Mouse (Mus musculus) Patski (cell line): ENCODE measurements around the gene Map2k1. TPM values are rescaled to one million over a fixed set of nuclear protein-coding genes. Genes with fewer than 3 reads are reported as not detected.
"Not testable (repeated sequence)": the region's sequence is repeated elsewhere in the genome, so short reads cannot be mapped to it uniquely, and the experiment has no call there.

ENCODE experiments used
- ATAC-seq: fragments of 100-300 bp; one replicate; pipeline ENCODE4 v1.8.0; 2021
- CTCF ChIA-PET: fragments of 350-600 bp; sonication (Branson Sonifier 250); formaldehyde crosslinking; loops from one replicate; lab custom pipeline; 2022; ENCODE audit warnings: inconsistent platforms; lab: Charles Lee
- POLR2A ChIA-PET: fragments of 350-600 bp; sonication (Branson Sonifier 250); formaldehyde crosslinking; loops from one replicate; lab custom pipeline; 2022; ENCODE audit warnings: antibody characterized with exemption, inconsistent platforms; lab: Charles Lee
- DNase-seq: peaks from one replicate; pipeline ENCODE4 v3.0.0-alpha.2; 2011; ENCODE audit warnings: low read depth, low spot score
- H3K27me3 ChIP-seq: fragments of 371-371 bp; one replicate; pipeline ENCODE4 v1.5.1; 2021
- CTCF ChIP-seq: fragments of 100-300 bp; IDR thresholded peaks from one replicate; pipeline ENCODE4 v1.5.1; 2021
- in situ Hi-C: fragments of 300-500 bp; cut with MboI; formaldehyde crosslinking; loops from 3 replicates; pipeline ENCODE4 v1.11.1; 2018; ENCODE audit warnings: low pct_unique_long_range_greater_than_20kb, mixed read lengths
- polyA plus RNA-seq: library from polyadenylated mRNA; unstranded; gene quantifications from one replicate; pipeline ENCODE4 v1.2.3, GENCODE M21; 2021

The Map2k1 gene
- polyA plus RNA-seq, 1 experiment from 2014 or later, result 115 TPM

DNA sequence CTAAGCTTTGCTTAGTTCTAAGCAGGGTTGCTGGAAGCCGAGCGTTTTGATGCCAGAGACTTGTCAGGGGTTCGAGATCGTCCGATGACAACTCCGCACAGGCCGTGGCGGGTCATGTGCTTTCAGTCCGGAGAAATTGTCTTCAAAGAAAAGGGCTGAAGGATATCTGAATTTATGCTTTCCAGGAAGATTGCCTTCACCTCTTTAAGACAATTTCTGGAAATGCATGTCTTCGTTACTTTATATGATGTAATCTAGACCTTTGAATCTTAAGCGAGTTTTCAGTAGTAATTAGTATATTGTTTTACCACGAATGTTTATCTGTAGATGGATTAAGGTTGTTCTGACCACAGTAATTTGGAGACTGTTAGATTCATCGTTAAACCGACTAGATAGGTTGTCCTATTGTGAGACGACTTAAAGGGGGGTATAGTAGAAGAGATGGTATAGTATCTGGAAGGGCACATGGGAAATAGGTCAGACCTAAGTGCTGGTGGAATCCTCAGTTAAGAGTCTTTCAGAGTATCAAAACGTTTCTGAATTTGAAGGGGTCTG, 79.7 kb downstream of the Map2k1 start:
- ATAC-seq (no peak), DNase-seq (no peak)
- POLR2A ChIA-PET, result interaction anchor here (0.9 kb wide), 1 partner anchor 82 kb away, joined by 3 read pairs; no protein-coding TSS in a partner anchor
- TF ChIP-seq CTCF, result peak; percentile 10
- CTCF ChIA-PET, result no interaction called here
- in situ Hi-C loops, result no loop called here
- H3K27me3 ChIP-seq, result no peaks in the 10 kb centered on the region

DNA sequence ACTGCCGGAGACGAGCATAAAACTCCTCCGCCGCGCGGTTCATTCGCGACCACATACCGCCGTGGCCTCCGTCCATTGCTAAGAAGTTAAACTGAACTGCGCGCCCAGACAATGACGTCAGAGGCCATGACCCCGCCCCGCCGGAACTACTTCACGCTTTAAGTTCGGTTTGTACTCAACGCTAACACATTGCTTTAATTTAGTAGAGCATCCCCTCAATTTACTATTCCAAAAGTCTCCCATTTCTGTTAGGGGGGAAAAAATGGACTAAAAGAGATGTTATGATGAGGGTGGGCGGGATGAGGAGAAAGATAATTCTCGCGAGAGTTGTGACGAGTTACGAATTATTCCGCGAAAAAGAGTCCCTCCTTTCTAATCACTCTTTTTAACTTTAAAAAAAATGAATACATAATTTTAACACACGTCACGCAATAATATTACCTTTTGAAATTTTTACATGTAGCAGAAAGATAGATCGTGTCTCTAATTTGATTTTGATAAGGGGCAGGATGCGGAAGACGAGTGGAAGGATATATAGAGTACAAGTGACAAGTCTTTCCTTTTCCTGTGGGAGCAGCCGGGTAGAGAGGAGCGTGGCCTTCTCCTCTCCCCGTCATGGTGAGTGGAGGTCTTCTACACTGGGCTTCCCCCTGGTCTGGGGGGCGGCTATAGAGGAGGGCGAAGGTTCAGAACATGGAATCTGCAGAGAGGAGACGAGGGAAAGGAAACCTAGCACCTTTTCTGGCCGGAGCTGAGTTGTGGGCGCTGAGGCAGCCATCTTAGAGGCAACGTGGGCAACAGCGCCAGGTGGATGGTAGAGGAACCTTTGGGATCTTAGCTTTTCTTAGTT, 80.4 kb downstream of the Map2k1 start, which contains the start of the genes Zwilch and Rpl4:
Gene Zwilch, minus strand, starts transcription at position 289 of the 850 bp plus-strand sequence.
Gene Rpl4, plus strand, starts transcription at position 560 of the 850 bp plus-strand sequence.
- peak; percentile 62 for ATAC-seq
- no peaks in the 10 kb centered on the region for H3K27me3 ChIP-seq
- TF ChIP-seq CTCF, result no peak
- CTCF ChIA-PET, result no interaction called here
- POLR2A ChIA-PET, result interaction anchor here (0.9 to 1.2 kb wide), 2 partner anchors 11 to 83 kb away, joined by 3 read pairs; no protein-coding TSS in a partner anchor
- in situ Hi-C loops, result no loop called here
- DNase-seq, result peak; percentile 76

DNA sequence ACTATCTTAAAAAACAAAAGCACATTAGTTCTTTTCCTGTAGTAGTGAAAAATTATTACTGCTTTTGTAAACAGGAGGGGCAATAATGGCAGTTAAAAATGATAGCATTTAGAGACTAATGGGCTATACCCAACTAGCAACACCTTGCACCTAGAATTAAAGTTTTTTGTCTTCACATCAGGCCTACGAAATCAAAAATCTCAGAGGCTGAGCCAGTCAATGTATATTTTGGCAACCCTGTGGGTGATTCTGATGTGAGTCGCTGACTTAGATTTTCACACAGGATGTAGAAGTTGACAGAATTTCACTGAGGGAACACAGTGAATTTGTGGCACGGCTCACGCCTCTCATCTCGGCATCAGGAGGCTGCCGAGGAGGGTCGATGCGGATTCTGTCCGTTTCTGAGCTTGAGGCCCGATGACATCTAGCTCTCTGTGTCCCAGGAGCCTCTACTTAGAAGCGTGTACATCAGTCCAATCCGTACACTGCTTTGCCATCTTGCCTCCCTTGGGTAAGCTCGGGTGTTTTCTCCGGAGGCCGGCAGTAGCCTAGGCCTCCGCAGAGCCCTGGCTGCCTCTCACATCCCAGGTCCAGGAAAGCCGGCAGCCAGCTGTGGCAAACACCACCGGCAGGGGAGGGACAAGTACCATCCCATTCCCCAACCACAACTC, 81.2 kb downstream of the Map2k1 start:
- no peaks in the 10 kb centered on the region for H3K27me3 ChIP-seq
- TF ChIP-seq CTCF, result no peak
- ChIA-PET CTCF (interaction anchor here (0.8 kb wide), 1 partner anchor 9 kb away, joined by 3 read pairs; no protein-coding TSS in a partner anchor), POLR2A (interaction anchor here (1.2 kb wide), 1 partner anchor 10 kb away, joined by 3 read pairs; no protein-coding TSS in a partner anchor)
- in situ Hi-C loops, result no loop called here
- DNase-seq, result no peak
- ATAC-seq, result no peak

DNA sequence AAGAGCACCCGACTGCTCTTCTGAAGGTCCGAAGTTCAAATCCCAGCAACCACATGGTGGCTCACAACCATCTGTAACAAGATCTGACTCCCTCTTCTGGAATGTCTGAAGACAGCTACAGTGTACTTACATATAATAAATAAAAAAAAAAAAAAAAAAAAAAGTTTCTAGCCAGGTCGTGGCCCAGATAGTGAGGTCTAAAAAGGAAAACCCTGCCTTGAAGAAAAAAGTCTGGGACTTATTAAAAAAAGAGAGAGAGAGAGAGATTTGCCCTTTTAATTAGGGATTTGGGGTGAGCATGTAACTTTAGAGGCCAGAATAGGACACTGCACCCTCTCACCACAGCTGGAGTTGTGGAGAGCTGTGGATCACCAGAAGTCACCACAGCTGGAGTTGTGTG, 83.5 kb downstream of the Map2k1 start:
- in situ Hi-C loops, DNase-seq, H3K27me3 ChIP-seq, ATAC-seq, CTCF ChIA-PET: not testable (repeated sequence)
- POLR2A ChIA-PET, result interaction anchor here (0.5 kb wide), 1 partner anchor 9 kb away, joined by 3 read pairs; no protein-coding TSS in a partner anchor

DNA sequence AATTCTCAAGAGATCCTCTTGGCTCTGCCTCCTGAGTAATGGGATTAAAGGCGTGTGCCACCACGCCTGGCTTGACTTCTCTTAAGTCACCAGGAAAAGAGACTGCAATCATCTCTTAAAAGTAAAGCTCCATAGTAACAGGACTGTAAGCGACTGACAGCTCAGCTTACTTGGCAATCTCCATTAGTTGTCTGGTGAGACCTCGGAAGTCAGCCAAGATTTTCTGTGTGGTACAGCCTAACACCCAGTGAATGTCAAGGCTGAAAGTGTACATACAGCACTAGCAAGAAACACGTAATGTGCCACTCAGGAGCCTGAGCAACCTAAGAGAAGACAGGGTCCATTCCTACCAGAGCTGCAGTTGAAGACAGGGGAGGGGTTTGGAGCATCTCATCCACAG, 93.0 kb downstream of the Map2k1 start:
- DNase-seq, result no peak
- in situ Hi-C loops, result no loop called here
- H3K27me3 ChIP-seq, result no peaks in the 10 kb centered on the region
- CTCF ChIA-PET, result interaction anchor here (0.7 to 2.6 kb wide), 4 partner anchors 22 to 230 kb away, joined by 3 to 10 read pairs (median 4); no protein-coding TSS in a partner anchor
- POLR2A ChIA-PET, result interaction anchor here (0.7 kb wide), 1 partner anchor 107 kb away, joined by 4 read pairs; no protein-coding TSS in a partner anchor
- no peak for TF ChIP-seq CTCF
- no peak for ATAC-seq

DNA sequence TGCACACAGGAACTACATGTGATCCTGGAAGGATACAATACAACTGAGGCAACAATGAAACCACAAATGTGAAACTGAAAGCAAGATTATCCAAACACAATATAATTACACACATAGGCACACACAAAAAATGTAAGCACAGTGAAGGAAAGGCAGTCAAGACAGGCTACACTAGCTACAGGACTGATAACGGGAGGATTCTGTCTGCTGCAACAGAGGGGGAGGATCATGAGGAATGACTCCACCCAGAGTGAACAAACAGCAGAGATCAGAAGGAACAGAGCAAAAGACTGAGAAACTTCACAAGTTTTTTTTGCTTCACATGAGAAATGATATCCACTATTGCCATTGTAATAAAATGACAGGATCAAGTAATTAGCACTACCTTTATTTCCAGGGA, 96.8 kb downstream of the Map2k1 start:
- in situ Hi-C loops, result no loop called here
- ChIA-PET POLR2A (no interaction called here), CTCF (interaction anchor here (1.2 to 1.5 kb wide), 2 partner anchors 12 to 19 kb away, joined by 3 read pairs; no protein-coding TSS in a partner anchor)
- DNase-seq (no peak), ATAC-seq (no peak)
- no peak for TF ChIP-seq CTCF
- H3K27me3 ChIP-seq, result no peaks in the 10 kb centered on the region

DNA sequence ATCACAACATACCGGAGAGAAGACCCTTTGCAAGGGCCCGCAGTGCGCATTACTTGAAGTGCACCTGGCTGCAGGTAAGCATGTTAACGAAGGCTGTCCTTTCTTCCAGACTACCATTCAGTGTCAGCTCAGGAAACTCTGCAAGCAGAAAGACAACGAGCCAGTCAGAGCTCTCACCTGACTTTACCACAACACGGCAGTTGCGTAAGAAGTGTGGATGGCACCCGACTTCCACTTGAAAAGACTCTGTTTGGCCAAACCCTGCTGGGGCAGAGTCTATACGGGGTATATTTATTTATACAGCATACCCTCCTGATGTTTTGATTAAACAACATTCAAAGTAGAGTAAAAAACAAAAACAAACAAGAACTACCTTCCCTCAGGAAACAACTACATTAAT, 113.6 kb downstream of the Map2k1 start:
- in situ Hi-C loops, result no loop called here
- POLR2A ChIA-PET, result no interaction called here
- no peak for TF ChIP-seq CTCF
- ATAC-seq (no peak), DNase-seq (no peak)
- no peaks in the 10 kb centered on the region for H3K27me3 ChIP-seq
- CTCF ChIA-PET, result interaction anchor here (1.0 to 1.8 kb wide), 3 partner anchors 20 to 39 kb away, joined by 3 to 7 read pairs (median 3); partner anchors contain the start of gene Snapc5

DNA sequence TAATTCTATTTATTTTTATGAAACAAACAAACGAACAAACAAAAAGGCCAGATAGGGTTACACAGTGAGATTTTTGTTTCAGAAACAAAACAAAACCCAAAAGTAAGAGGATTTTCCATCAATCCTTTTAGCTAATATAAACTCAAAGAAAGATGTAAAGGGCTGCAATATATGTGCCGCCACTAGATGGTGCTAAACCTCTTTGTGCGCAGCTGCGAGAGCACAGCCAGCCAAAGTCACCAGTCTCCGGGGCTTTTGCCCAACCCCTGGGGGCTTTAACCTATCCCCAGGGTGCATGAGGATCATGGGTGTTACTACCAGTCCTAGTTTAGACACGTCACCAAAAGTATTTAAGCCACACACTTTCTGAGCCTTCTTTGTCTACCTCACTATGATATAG, 114.5 kb downstream of the Map2k1 start:
- in situ Hi-C loops, ATAC-seq, DNase-seq, POLR2A ChIA-PET, H3K27me3 ChIP-seq: not testable (repeated sequence)
- CTCF ChIA-PET, result interaction anchor here (0.8 to 2.7 kb wide), 7 partner anchors 15 to 134 kb away, joined by 3 to 10 read pairs (median 4); partner anchors contain the start of gene Lctl
- peak; percentile 78 for TF ChIP-seq CTCF

Other genes with a start within 250 kb of the Map2k1 start
- 28.2 TPM for gene Smad6, start 231.6 kb downstream of the Map2k1 start, polyA plus RNA-seq
- gene Lctl, start 136.5 kb downstream of the Map2k1 start, polyA plus RNA-seq, result 2.2 TPM
- 35.4 TPM for gene Zwilch, start 80.5 kb downstream of the Map2k1 start, polyA plus RNA-seq
- gene Rpl4, start 80.3 kb downstream of the Map2k1 start, polyA plus RNA-seq, result 1,287 TPM
- gene Snapc5, start 74.4 kb downstream of the Map2k1 start, polyA plus RNA-seq, result 23.8 TPM
- 10.3 TPM for gene Uchl4, start 18.4 kb downstream of the Map2k1 start, polyA plus RNA-seq
- 50.2 TPM for gene Tipin, start 27.9 kb upstream of the Map2k1 start, polyA plus RNA-seq
- 21.8 TPM for gene Dis3l, start 87.7 kb upstream of the Map2k1 start, polyA plus RNA-seq
- gene Megf11, start 132.0 kb upstream of the Map2k1 start, polyA plus RNA-seq, result 1.3 TPM